Mouse (Mus musculus) spleen, postnatal 36 days (tissue): Measurements from ENCODE around the gene Hspb6.
A peak's percentile ranks its signal among the peaks of the same experiment; 100 is the strongest.

Source experiments
- DNase-seq, 2 experiments: peaks; one replicate each; pipeline ENCODE4 v3.0.0; 2022; ENCODE audit warnings: low spot score in 2 of 2, mixed read lengths in 1 of 2

Hspb6 gene

GRCm38 (mm10) chr7:30586455-30587020 lies 34.6 kb downstream of the Hspb6 start:
- no peak for DNase-seq

GRCm38 (mm10) chr7:30587842-30588667 lies 36.1 kb downstream of the Hspb6 start:
- DNase-seq: peak; percentile 38 to 53

DNA sequence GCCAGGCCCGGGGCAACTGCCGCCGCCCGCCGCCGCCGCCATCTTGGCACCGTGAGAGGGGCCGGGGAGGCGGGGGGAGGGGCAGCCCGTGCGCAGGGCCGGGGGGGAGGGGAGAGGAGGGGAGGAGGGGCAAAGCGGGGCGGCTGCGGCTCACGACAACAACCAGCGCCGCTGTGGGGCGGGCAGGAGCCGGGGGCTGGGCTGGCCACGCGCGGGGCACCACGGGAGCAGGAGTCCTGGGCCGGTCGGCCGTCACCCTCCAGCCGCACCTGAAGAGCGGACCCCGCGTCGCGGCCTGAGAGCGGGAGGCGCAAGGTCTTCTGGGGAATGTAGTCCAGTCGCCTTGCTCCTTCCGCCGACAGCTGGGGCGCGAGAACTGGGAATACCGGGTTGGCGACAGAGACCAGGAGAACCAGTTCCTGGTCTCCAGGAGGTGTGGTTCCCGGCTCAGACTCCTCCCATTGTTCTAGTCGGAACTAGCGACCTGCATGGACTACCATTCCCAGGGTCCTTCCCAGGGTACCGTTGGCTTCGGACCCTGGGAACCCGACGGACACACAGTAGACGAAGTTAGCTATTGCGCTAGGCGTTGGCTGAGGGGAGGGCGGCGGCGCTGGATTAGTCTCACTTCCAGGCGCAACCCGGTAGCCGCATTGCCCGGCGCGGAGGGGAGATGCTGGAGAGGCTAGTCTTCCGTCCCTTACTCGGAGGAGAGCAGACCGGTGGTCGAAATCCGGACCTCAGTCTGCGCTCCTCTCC lies 36.9 kb downstream of the Hspb6 start, which contains the start of gene Kmt2b:
Gene Kmt2b (minus strand): TSS at position 51 of the 759 bp plus-strand sequence.
- peak; percentile 97 to 98 for DNase-seq

GRCm38 (mm10) chr7:30589435-30590301 lies 37.7 kb downstream of the Hspb6 start:
- DNase-seq: peak; percentile 68 to 79

DNA sequence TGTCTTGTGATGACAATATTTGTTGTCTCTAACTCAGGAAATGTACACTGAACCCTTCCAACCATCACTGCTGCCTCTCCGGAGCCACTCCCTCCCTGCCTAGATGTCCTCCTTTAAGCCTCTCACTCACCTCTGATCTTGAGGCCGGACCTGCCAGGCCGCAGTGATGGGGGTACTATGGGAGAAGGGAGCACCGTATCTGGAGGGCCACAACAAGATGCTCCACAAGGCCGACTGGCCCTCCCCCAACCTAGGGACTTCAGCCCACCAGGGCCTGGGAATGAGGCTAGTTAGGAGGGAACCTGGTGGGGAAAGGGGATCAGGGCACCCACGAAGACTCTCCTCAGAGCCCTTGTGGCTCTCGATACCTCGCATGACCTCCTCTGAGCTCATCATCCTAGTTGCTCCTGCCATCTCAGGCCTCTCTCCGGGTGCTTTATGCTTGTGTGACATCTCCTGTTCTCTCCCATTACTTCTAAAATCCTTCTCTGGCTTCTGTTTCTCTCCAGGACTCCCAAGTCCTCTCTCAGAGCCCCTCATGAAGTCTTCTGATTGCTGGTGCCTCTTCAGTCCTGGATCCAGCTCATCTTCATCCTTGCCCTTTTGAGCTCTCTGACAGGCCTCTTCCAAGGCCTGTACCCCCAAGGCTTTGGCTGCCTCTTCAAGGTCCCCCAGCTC lies 39.1 kb downstream of the Hspb6 start:
- no peak for DNase-seq

- DNase-seq: no peak
Measured at GRCm38 (mm10) chr7:30591605-30591951, 39.6 kb downstream of the Hspb6 start.

GRCm38 (mm10) chr7:30592772-30593423 lies 40.9 kb downstream of the Hspb6 start:
- DNase-seq: no peak

GRCm38 (mm10) chr7:30593579-30594509 lies 41.9 kb downstream of the Hspb6 start:
- DNase-seq: no peak

- DNase-seq: no peak
Measured at GRCm38 (mm10) chr7:30594510-30595024, 42.6 kb downstream of the Hspb6 start.

GRCm38 (mm10) chr7:30596093-30596492 lies 44.1 kb downstream of the Hspb6 start:
- DNase-seq: no peak

DNA sequence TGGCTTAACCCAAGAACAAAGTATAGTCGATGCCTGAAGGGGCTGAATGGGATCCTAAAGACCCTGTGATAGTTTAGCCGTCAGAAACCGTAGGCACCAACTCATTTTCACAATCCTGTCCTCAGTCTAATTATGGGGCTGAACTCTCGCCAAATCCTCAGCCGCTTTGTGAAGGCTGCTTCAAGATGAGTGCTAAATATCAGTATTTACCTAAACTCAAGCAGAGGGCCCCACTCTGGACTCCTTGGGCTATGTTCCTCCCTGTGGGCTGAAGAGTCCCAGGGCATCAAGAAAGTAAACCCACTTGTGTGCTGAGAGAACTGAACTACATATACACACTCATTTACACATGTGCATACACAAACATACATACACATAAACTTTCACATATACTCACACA lies 44.8 kb downstream of the Hspb6 start:
- DNase-seq: no peak

GRCm38 (mm10) chr7:30598786-30599185 lies 46.8 kb downstream of the Hspb6 start, which contains the start of gene Zbtb32:
Gene Zbtb32, minus strand, starts transcription at chr7:30598909.
- no peak for DNase-seq

- DNase-seq: peak; percentile 70 to 74
Measured at GRCm38 (mm10) chr7:30599933-30600353, 48.0 kb downstream of the Hspb6 start.

GRCm38 (mm10) chr7:30600651-30601050 lies 48.7 kb downstream of the Hspb6 start:
- no peak for DNase-seq

DNA sequence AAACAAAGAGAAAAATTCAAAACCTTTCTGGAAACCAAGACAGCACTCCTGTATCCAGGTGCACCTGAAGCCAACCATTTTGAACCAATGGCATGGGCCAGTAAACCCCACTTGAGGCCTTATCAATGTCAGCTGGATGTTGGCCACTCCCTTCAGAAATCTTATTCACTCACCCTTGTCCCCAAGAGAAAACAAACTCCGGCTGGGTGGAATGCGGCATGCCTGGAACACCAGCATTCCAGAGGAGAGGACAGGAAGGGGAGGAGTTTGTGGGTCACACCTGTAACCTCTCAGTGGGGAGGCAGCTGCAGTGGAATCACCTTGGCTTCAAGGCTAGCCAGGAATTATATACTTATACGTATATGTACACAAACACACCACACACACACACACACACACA lies 50.6 kb downstream of the Hspb6 start:
- DNase-seq: no peak

GRCm38 (mm10) chr7:30604424-30604823 lies 52.4 kb downstream of the Hspb6 start:
- DNase-seq: no peak

DNA sequence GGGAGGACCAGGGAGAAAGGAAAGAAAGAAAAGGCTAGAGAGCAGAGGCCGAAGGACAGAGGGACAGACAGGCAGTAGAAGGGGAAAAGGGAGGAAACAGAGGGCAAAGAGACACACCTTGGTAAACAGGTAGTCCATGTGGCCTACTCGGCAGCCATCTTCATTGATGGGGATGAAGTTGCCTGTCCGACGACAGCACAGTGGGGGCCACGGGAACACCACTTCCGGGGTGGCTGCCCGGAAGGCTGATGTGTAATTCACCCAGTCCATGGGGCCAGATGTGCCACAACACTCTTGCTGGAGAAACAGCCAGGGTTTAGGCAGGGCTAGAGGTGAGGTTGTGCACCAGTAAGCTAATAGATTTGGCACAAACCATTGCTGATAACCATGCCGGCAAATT lies 53.0 kb downstream of the Hspb6 start:
- DNase-seq: no peak
